Mouse (Mus musculus) hindbrain, embryonic 13.5 days (tissue): ENCODE data around the gene Hjurp. TPM values are rescaled to one million over a fixed set of nuclear protein-coding genes. Genes with fewer than 3 reads are reported as not detected.
A peak's percentile ranks its signal among the peaks of the same experiment; 100 is the strongest.

Experiments
- ATAC-seq: fragments of 200-750 bp; cut with Nextera tagmentation; 2 replicates; pipeline ENCODE4 v1.8.0; 2017; ENCODE audit warnings: moderate TSS enrichment; ENCODE audit not compliant: low FRiP score
- H3K27ac ChIP-seq: fragments of 300-500 bp; sonication (generic); 2 replicates; pipeline ENCODE4 v1.5.1; 2015; ENCODE audit warnings: inconsistent platforms, mild to moderate bottlenecking, moderate library complexity
- H3K27me3 ChIP-seq: fragments of 300-500 bp; sonication (generic); 2 replicates; pipeline ENCODE4 v1.6.1; 2015; ENCODE audit warnings: mild to moderate bottlenecking, inconsistent platforms
- H3K36me3 ChIP-seq: fragments of 300-500 bp; sonication (generic); 2 replicates; pipeline ENCODE4 v1.6.1; 2015; ENCODE audit warnings: mild to moderate bottlenecking, inconsistent platforms
- H3K4me1 ChIP-seq: fragments of 300-500 bp; sonication (generic); replicated peaks from 2 replicates; pipeline ENCODE4 v1.6.1; 2015; ENCODE audit warnings: inconsistent platforms
- H3K4me2 ChIP-seq: fragments of 300-500 bp; sonication (generic); 2 replicates; pipeline ENCODE4 v1.6.1; 2015; ENCODE audit warnings: inconsistent platforms, mild to moderate bottlenecking, moderate library complexity
- H3K4me3 ChIP-seq: fragments of 300-500 bp; sonication (generic); 2 replicates; pipeline ENCODE4 v1.5.1; 2015; ENCODE audit warnings: mild to moderate bottlenecking, inconsistent platforms
- H3K9ac ChIP-seq: fragments of 300-500 bp; sonication (generic); 2 replicates; pipeline ENCODE4 v1.6.1; 2015; ENCODE audit warnings: mild to moderate bottlenecking, inconsistent platforms
- H3K9me3 ChIP-seq: fragments of 300-500 bp; sonication (generic); 2 replicates; pipeline ENCODE4 v1.6.1; 2016; ENCODE audit warnings: inconsistent platforms
- WGBS: fragments of 180-500 bp; shearing (Covaris S2); methylation state at CpG from one replicate; pipeline ENCODE4 v1.1.7; 2015; 5-methylcytosine and 5-hydroxymethylcytosine counted together
- polyA plus RNA-seq: library from polyadenylated mRNA; unstranded; fragments of >200 nt; fragmentation: Nextera tagmentation; extraction: Ambion mirVana; gene quantifications from 2 replicates; pipeline ENCODE4 v1.2.1, GENCODE M21; 2015

The Hjurp gene
- polyA plus RNA-seq, 1 experiment from 2014 or later = 82.0 TPM

GRCm38 (mm10) chr1:88262255-88262654 lies 15.2 kb downstream of the Hjurp start:
- no peaks in the 10 kb centered on the region for H3K27me3 ChIP-seq
- no peak overlapping the region for H3K27ac ChIP-seq
- peaks cover 22% of the 10 kb centered on the region for H3K4me1 ChIP-seq
- no peak for ATAC-seq
- no peak overlapping the region for H3K9ac ChIP-seq
- H3K4me3 ChIP-seq = no peak overlapping the region
- no peak overlapping the region for H3K4me2 ChIP-seq
- peaks cover 12% of the 10 kb centered on the region for H3K9me3 ChIP-seq
- peaks cover 81% of the 10 kb centered on the region for H3K36me3 ChIP-seq
- 83% methylated on average over 4 of the region's 4 CpGs for WGBS

- no peak for ATAC-seq
- Histone ChIP-seq H3K4me1 (peaks cover 22% of the 10 kb centered on the region), H3K27me3 (no peaks in the 10 kb centered on the region), H3K9me3 (peaks cover 16% of the 10 kb centered on the region), H3K9ac (no peak overlapping the region), H3K4me2 (no peak overlapping the region), H3K36me3 (peaks cover 75% of the 10 kb centered on the region), H3K27ac (no peak overlapping the region), H3K4me3 (no peak overlapping the region)
- WGBS = 88% methylated on average over 7 of the region's 7 CpGs
Measured at GRCm38 (mm10) chr1:88261706-88262105, 15.7 kb downstream of the Hjurp start.

GRCm38 (mm10) chr1:88260604-88261377 lies 16.6 kb downstream of the Hjurp start:
- Histone ChIP-seq H3K27me3 (no peaks in the 10 kb centered on the region), H3K36me3 (peaks cover 66% of the 10 kb centered on the region), H3K9ac (no peak overlapping the region), H3K27ac (no peak overlapping the region), H3K9me3 (peaks cover 25% of the 10 kb centered on the region), H3K4me1 (peaks cover 22% of the 10 kb centered on the region), H3K4me2 (no peak overlapping the region), H3K4me3 (no peak overlapping the region)
- WGBS = 84% methylated on average over 10 of the region's 10 CpGs
- no peak for ATAC-seq

- Histone ChIP-seq H3K27ac (no peak overlapping the region), H3K27me3 (no peaks in the 10 kb centered on the region), H3K4me2 (no peak overlapping the region), H3K36me3 (peaks cover 59% of the 10 kb centered on the region), H3K9me3 (peaks cover 32% of the 10 kb centered on the region), H3K4me3 (no peak overlapping the region), H3K9ac (no peak overlapping the region), H3K4me1 (peaks cover 22% of the 10 kb centered on the region)
- ATAC-seq = peak; percentile 7; the same call in 1 of the 2 replicates
- WGBS = 80% methylated on average over 6 of the region's 6 CpGs
Measured at GRCm38 (mm10) chr1:88260114-88260513, 17.3 kb downstream of the Hjurp start.

GRCm38 (mm10) chr1:88259643-88260024 lies 17.8 kb downstream of the Hjurp start:
- 78% methylated on average over 4 of the region's 4 CpGs for WGBS
- H3K9me3 ChIP-seq = peaks cover 37% of the 10 kb centered on the region
- ATAC-seq = peak; percentile 4
- H3K27ac ChIP-seq = 0 out of 2 replicates have a peak overlapping the region, but pooled peaks have one; percentile 0
- no peaks in the 10 kb centered on the region for H3K27me3 ChIP-seq
- H3K4me2 ChIP-seq = no peak overlapping the region
- peaks cover 22% of the 10 kb centered on the region for H3K4me1 ChIP-seq
- peaks cover 54% of the 10 kb centered on the region for H3K36me3 ChIP-seq
- H3K4me3 ChIP-seq = no peak overlapping the region
- 0 out of 2 replicates have a peak overlapping the region, but pooled peaks have one; percentile 0 for H3K9ac ChIP-seq

GRCm38 (mm10) chr1:88258881-88259642 lies 18.4 kb downstream of the Hjurp start:
- 0 out of 2 replicates have a peak overlapping the region, but pooled peaks have one; percentile 0 for H3K27ac ChIP-seq
- 78% methylated on average over 8 of the region's 8 CpGs for WGBS
- ATAC-seq = peak; percentile 3
- H3K4me3 ChIP-seq = no peak overlapping the region
- H3K27me3 ChIP-seq = no peaks in the 10 kb centered on the region
- H3K9me3 ChIP-seq = peaks cover 43% of the 10 kb centered on the region
- peaks cover 22% of the 10 kb centered on the region for H3K4me1 ChIP-seq
- H3K4me2 ChIP-seq = no peak overlapping the region
- H3K9ac ChIP-seq = 0 out of 2 replicates have a peak overlapping the region, but pooled peaks have one; percentile 0
- H3K36me3 ChIP-seq = peaks cover 49% of the 10 kb centered on the region

- peaks cover 50% of the 10 kb centered on the region for H3K9me3 ChIP-seq
Measured at GRCm38 (mm10) chr1:88258361-88258760, 19.1 kb downstream of the Hjurp start.

GRCm38 (mm10) chr1:88257681-88258080 lies 19.8 kb downstream of the Hjurp start:
- no peak overlapping the region for H3K27ac ChIP-seq

More at GRCm38 (mm10) chr1:88258361-88258760, 19.1 kb downstream of the Hjurp start:
- Histone ChIP-seq H3K27ac (no peak overlapping the region), H3K4me3 (no peak overlapping the region), H3K27me3 (no peaks in the 10 kb centered on the region), H3K9ac (no peak overlapping the region), H3K4me2 (no peak overlapping the region), H3K36me3 (peaks cover 42% of the 10 kb centered on the region), H3K4me1 (peaks cover 22% of the 10 kb centered on the region)
- 69% methylated on average over 6 of the region's 6 CpGs for WGBS
- no peak for ATAC-seq

GRCm38 (mm10) chr1:88256886-88257663 lies 20.4 kb downstream of the Hjurp start:
- no peak overlapping the region for H3K27ac ChIP-seq
- H3K4me2 ChIP-seq = no peak overlapping the region
- no peak overlapping the region for H3K9ac ChIP-seq
- ATAC-seq = no peak
- H3K4me1 ChIP-seq = peaks cover 16% of the 10 kb centered on the region
- H3K4me3 ChIP-seq = no peak overlapping the region
- peaks cover 62% of the 10 kb centered on the region for H3K9me3 ChIP-seq
- peaks cover 29% of the 10 kb centered on the region for H3K36me3 ChIP-seq
- 82% methylated on average over 10 of the region's 10 CpGs for WGBS
- no peaks in the 10 kb centered on the region for H3K27me3 ChIP-seq

More at GRCm38 (mm10) chr1:88257681-88258080, 19.8 kb downstream of the Hjurp start:
- Histone ChIP-seq H3K27me3 (no peaks in the 10 kb centered on the region), H3K4me3 (no peak overlapping the region), H3K4me2 (no peak overlapping the region), H3K4me1 (peaks cover 22% of the 10 kb centered on the region), H3K9ac (no peak overlapping the region), H3K9me3 (peaks cover 56% of the 10 kb centered on the region), H3K36me3 (peaks cover 35% of the 10 kb centered on the region)
- no peak for ATAC-seq
- WGBS = 79% methylated on average over 6 of the region's 6 CpGs

GRCm38 (mm10) chr1:88255989-88256754 lies 21.3 kb downstream of the Hjurp start:
- H3K27ac ChIP-seq = no peak overlapping the region
- peaks cover 16% of the 10 kb centered on the region for H3K4me1 ChIP-seq
- no peaks in the 10 kb centered on the region for H3K27me3 ChIP-seq
- H3K36me3 ChIP-seq = peaks cover 20% of the 10 kb centered on the region
- WGBS = 81% methylated on average over 13 of the region's 13 CpGs
- no peak overlapping the region for H3K4me3 ChIP-seq
- no peak for ATAC-seq
- no peak overlapping the region for H3K9ac ChIP-seq
- H3K4me2 ChIP-seq = no peak overlapping the region
- H3K9me3 ChIP-seq = peaks cover 69% of the 10 kb centered on the region

- Histone ChIP-seq H3K9me3 (peaks cover 76% of the 10 kb centered on the region), H3K9ac (no peak overlapping the region), H3K27me3 (no peaks in the 10 kb centered on the region), H3K4me2 (no peak overlapping the region), H3K36me3 (peaks cover 13% of the 10 kb centered on the region), H3K4me3 (no peak overlapping the region), H3K27ac (no peak overlapping the region), H3K4me1 (peaks cover 16% of the 10 kb centered on the region)
- WGBS = 56% methylated on average over 2 of the region's 2 CpGs
- no peak for ATAC-seq
Measured at GRCm38 (mm10) chr1:88255466-88255857, 22.0 kb downstream of the Hjurp start.
